Mouse (Mus musculus) midbrain, embryonic 12.5 days (tissue): ENCODE results near the gene Map3k4. TPM values are rescaled to one million over a fixed set of nuclear protein-coding genes. Genes with fewer than 3 reads are reported as not detected.
"Not testable (repeated sequence)": the region's sequence is repeated elsewhere in the genome, so short reads cannot be mapped to it uniquely, and the experiment has no call there.

Experiments
- ATAC-seq: fragments of 200-750 bp; cut with Nextera tagmentation; 2 replicates; pipeline ENCODE4 v1.8.0; 2017; ENCODE audit warnings: low read depth, moderate TSS enrichment, moderate library complexity; ENCODE audit not compliant: low FRiP score
- H3K27ac ChIP-seq: fragments of 300-500 bp; sonication (generic); replicated peaks from 2 replicates; pipeline ENCODE4 v1.5.1; 2016; ENCODE audit warnings: mild to moderate bottlenecking
- H3K27me3 ChIP-seq: fragments of 300-500 bp; sonication (generic); 2 replicates; pipeline ENCODE4 v1.6.1; 2016; ENCODE audit warnings: mild to moderate bottlenecking
- H3K36me3 ChIP-seq: fragments of 300-500 bp; sonication (generic); 2 replicates; pipeline ENCODE4 v1.6.1; 2016
- H3K4me1 ChIP-seq: fragments of 300-500 bp; sonication (generic); 2 replicates; pipeline ENCODE4 v1.6.1; 2016
- H3K4me2 ChIP-seq: fragments of 300-500 bp; sonication (generic); replicated peaks from 2 replicates; pipeline ENCODE4 v1.6.1; 2016; ENCODE audit warnings: mild to moderate bottlenecking, moderate library complexity
- H3K4me3 ChIP-seq: fragments of 300-500 bp; sonication (generic); 2 replicates; pipeline ENCODE4 v1.5.1; 2016; ENCODE audit warnings: mild to moderate bottlenecking
- H3K9ac ChIP-seq: fragments of 300-500 bp; sonication (generic); replicated peaks from 2 replicates; pipeline ENCODE4 v1.6.1; 2016; ENCODE audit warnings: mild to moderate bottlenecking, moderate library complexity
- H3K9me3 ChIP-seq: fragments of 300-500 bp; sonication (generic); 2 replicates; pipeline ENCODE4 v1.6.1; 2016; ENCODE audit warnings: mild to moderate bottlenecking
- WGBS: fragments of 180-500 bp; shearing (Covaris S2); methylation state at CpG from one replicate; pipeline ENCODE4 v1.1.7; 2016; 5-methylcytosine and 5-hydroxymethylcytosine counted together
- polyA plus RNA-seq: library from polyadenylated mRNA; unstranded; fragments of >200 nt; fragmentation: Nextera tagmentation; extraction: Ambion mirVana; gene quantifications from 2 replicates; pipeline ENCODE4 v1.2.1, GENCODE M21; 2016

Gene Map3k4
- polyA plus RNA-seq, 1 experiment from 2014 or later, result 53.3 TPM

- 56% methylated on average over 3 of the region's 3 CpGs for WGBS
- Histone ChIP-seq H3K36me3 (no peaks in the 10 kb centered on the region), H3K4me1 (peaks cover 12% of the 10 kb centered on the region), H3K9ac (no peak overlapping the region), H3K4me2 (no peak overlapping the region), H3K27me3 (no peaks in the 10 kb centered on the region), H3K27ac (no peak overlapping the region), H3K9me3 (no peaks in the 10 kb centered on the region), H3K4me3 (no peak overlapping the region)
- peak; percentile 34; the same call in 1 of the 2 replicates for ATAC-seq
Observed at GRCm38 (mm10) chr17:12300896-12301706, 17.5 kb downstream of the Map3k4 start.

GRCm38 (mm10) chr17:12300127-12300675 lies 18.4 kb downstream of the Map3k4 start:
- H3K27me3 ChIP-seq, result no peaks in the 10 kb centered on the region
- H3K9me3 ChIP-seq, result no peaks in the 10 kb centered on the region
- peaks cover 12% of the 10 kb centered on the region for H3K4me1 ChIP-seq
- 76% methylated on average over 14 of the region's 14 CpGs for WGBS
- ATAC-seq, result no peak
- no peak overlapping the region for H3K9ac ChIP-seq
- H3K27ac ChIP-seq, result no peak overlapping the region
- no peak overlapping the region for H3K4me3 ChIP-seq
- no peak overlapping the region for H3K4me2 ChIP-seq
- no peaks in the 10 kb centered on the region for H3K36me3 ChIP-seq

- no peaks in the 10 kb centered on the region for H3K9me3 ChIP-seq
- H3K4me3 ChIP-seq, result no peak overlapping the region
- 88% methylated on average over 7 of the region's 7 CpGs for WGBS
Observed at GRCm38 (mm10) chr17:12299371-12299770, 19.2 kb downstream of the Map3k4 start.

GRCm38 (mm10) chr17:12297978-12298377 lies 20.6 kb downstream of the Map3k4 start:
- Histone ChIP-seq H3K4me2 (no peak overlapping the region), H3K27ac (no peak overlapping the region), H3K9me3 (no peaks in the 10 kb centered on the region), H3K4me3 (no peak overlapping the region), H3K9ac (no peak overlapping the region), H3K27me3 (no peaks in the 10 kb centered on the region), H3K36me3 (no peaks in the 10 kb centered on the region), H3K4me1 (peaks cover 12% of the 10 kb centered on the region)
- no peak for ATAC-seq
- 82% methylated on average over 4 of the region's 4 CpGs for WGBS

More at GRCm38 (mm10) chr17:12299371-12299770, 19.2 kb downstream of the Map3k4 start:
- Histone ChIP-seq H3K27me3 (no peaks in the 10 kb centered on the region), H3K4me1 (peaks cover 12% of the 10 kb centered on the region), H3K9ac (no peak overlapping the region), H3K4me2 (no peak overlapping the region), H3K27ac (no peak overlapping the region), H3K36me3 (no peaks in the 10 kb centered on the region)
- ATAC-seq, result no peak

GRCm38 (mm10) chr17:12297292-12297691 lies 21.3 kb downstream of the Map3k4 start:
- 79% methylated on average over 7 of the region's 7 CpGs for WGBS
- no peak overlapping the region for H3K9ac ChIP-seq
- H3K9me3 ChIP-seq, result no peaks in the 10 kb centered on the region
- no peaks in the 10 kb centered on the region for H3K36me3 ChIP-seq
- H3K4me3 ChIP-seq, result no peak overlapping the region
- H3K27me3 ChIP-seq, result no peaks in the 10 kb centered on the region
- H3K4me2 ChIP-seq, result no peak overlapping the region
- H3K27ac ChIP-seq, result no peak overlapping the region
- ATAC-seq, result no peak
- peaks cover 12% of the 10 kb centered on the region for H3K4me1 ChIP-seq

- not testable (repeated sequence) for ATAC-seq, H3K4me2 ChIP-seq, H3K9ac ChIP-seq, H3K4me3 ChIP-seq, H3K36me3 ChIP-seq, H3K9me3 ChIP-seq, H3K27ac ChIP-seq, H3K27me3 ChIP-seq
- WGBS, result 93% methylated on average over 5 of the region's 5 CpGs
- H3K4me1 ChIP-seq, result peaks cover 13% of the 10 kb centered on the region
Observed at GRCm38 (mm10) chr17:12295926-12296325, 22.7 kb downstream of the Map3k4 start.

GRCm38 (mm10) chr17:12294424-12294823 lies 24.2 kb downstream of the Map3k4 start:
- no peaks in the 10 kb centered on the region for H3K36me3 ChIP-seq
- H3K4me2 ChIP-seq, result no peak overlapping the region
- H3K9me3 ChIP-seq, result no peaks in the 10 kb centered on the region
- H3K27ac ChIP-seq, result no peak overlapping the region
- peaks cover 9% of the 10 kb centered on the region for H3K4me1 ChIP-seq
- H3K27me3 ChIP-seq, result no peaks in the 10 kb centered on the region
- 91% methylated on average over 7 of the region's 7 CpGs for WGBS
- H3K9ac ChIP-seq, result no peak overlapping the region
- H3K4me3 ChIP-seq, result no peak overlapping the region
- no peak for ATAC-seq

GRCm38 (mm10) chr17:12293571-12293970 lies 25.0 kb downstream of the Map3k4 start:
- ATAC-seq, result no peak
- Histone ChIP-seq H3K4me1 (peaks cover 9% of the 10 kb centered on the region), H3K4me2 (no peak overlapping the region), H3K4me3 (no peak overlapping the region), H3K27me3 (no peaks in the 10 kb centered on the region), H3K9ac (no peak overlapping the region), H3K36me3 (no peaks in the 10 kb centered on the region), H3K27ac (no peak overlapping the region), H3K9me3 (no peaks in the 10 kb centered on the region)
- WGBS, result 65% methylated on average over 6 of the region's 6 CpGs

GRCm38 (mm10) chr17:12292877-12293276 lies 25.7 kb downstream of the Map3k4 start:
- H3K4me3 ChIP-seq, result no peak overlapping the region

GRCm38 (mm10) chr17:12292356-12292755 lies 26.2 kb downstream of the Map3k4 start:
- Histone ChIP-seq H3K9ac (no peak overlapping the region), H3K4me2 (no peak overlapping the region), H3K4me3 (no peak overlapping the region), H3K4me1 (peaks cover 9% of the 10 kb centered on the region), H3K27ac (no peak overlapping the region), H3K36me3 (no peaks in the 10 kb centered on the region), H3K27me3 (no peaks in the 10 kb centered on the region), H3K9me3 (no peaks in the 10 kb centered on the region)
- 90% methylated on average over 1 of the region's 1 CpGs for WGBS
- ATAC-seq, result no peak

More at GRCm38 (mm10) chr17:12292877-12293276, 25.7 kb downstream of the Map3k4 start:
- Histone ChIP-seq H3K27me3 (no peaks in the 10 kb centered on the region), H3K4me1 (peaks cover 9% of the 10 kb centered on the region), H3K36me3 (no peaks in the 10 kb centered on the region), H3K4me2 (no peak overlapping the region), H3K9ac (no peak overlapping the region), H3K9me3 (no peaks in the 10 kb centered on the region), H3K27ac (no peak overlapping the region)
- WGBS, result 94% methylated on average over 8 of the region's 8 CpGs
- ATAC-seq, result no peak

- Histone ChIP-seq H3K27me3 (no peaks in the 10 kb centered on the region), H3K4me2 (no peak overlapping the region), H3K27ac (peak overlapping the region; percentile 35; the same call in 1 of the 2 replicates), H3K9me3 (no peaks in the 10 kb centered on the region), H3K4me1 (peaks cover 9% of the 10 kb centered on the region), H3K9ac (no peak overlapping the region), H3K36me3 (no peaks in the 10 kb centered on the region), H3K4me3 (no peak overlapping the region)
- WGBS, result 79% methylated on average over 7 of the region's 7 CpGs
- ATAC-seq, result peak; percentile 41; the same call in 1 of the 2 replicates
Observed at GRCm38 (mm10) chr17:12291151-12291550, 27.4 kb downstream of the Map3k4 start.

- Histone ChIP-seq H3K9ac (no peak overlapping the region), H3K9me3 (no peaks in the 10 kb centered on the region), H3K27me3 (no peaks in the 10 kb centered on the region), H3K36me3 (no peaks in the 10 kb centered on the region), H3K4me2 (no peak overlapping the region), H3K4me3 (no peak overlapping the region), H3K27ac (0 out of 2 replicates have a peak overlapping the region, but pooled peaks have one; percentile 35), H3K4me1 (peaks cover 9% of the 10 kb centered on the region)
- 26% methylated on average over 10 of the region's 10 CpGs for WGBS
- peak; percentile 87 for ATAC-seq
Observed at GRCm38 (mm10) chr17:12290735-12291134, 27.9 kb downstream of the Map3k4 start.
